Mouse (Mus musculus) naive thymus-derived CD4-positive, alpha-beta T cell, adult 2 months (primary cell): ENCODE results near the gene Cd164l2.

Experiments
- DNase-seq: peaks from one replicate; pipeline ENCODE4 v3.0.0-alpha.2; 2011; ENCODE audit warnings: low read depth

Gene Cd164l2

GRCm38 (mm10) chr4:133211751-133212561 lies at the start of gene Cd164l2, which contains the start of gene Gpr3:
Gene Cd164l2 (plus strand): TSS chr4:133212131.
Gene Gpr3 (minus strand): TSS chr4:133212536.
- no peak for DNase-seq

DNA sequence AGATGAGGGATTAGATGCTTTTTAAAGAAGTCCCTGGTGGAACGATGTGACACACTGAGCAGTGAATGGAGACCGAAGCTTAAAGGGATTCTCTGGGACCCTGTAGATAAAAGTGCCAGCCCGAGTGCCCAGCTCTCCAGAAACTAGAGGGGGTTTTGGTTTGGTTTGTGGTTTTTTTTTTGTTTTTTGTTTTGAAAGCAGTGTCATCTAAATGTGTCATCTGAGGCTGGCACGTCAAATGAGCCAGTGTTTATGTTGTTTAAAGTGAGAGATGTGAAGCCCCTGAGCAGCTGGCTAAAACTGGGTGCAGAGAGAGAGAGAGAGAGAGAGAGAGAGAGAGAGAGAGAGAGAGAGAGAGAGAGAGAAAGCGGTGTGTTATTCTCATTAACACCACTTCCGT lies 49.7 kb upstream of the Cd164l2 start:
- DNase-seq = peak; percentile 74

- DNase-seq = no peak
Observed at GRCm38 (mm10) chr4:133166773-133167172, 45.2 kb upstream of the Cd164l2 start.

DNA sequence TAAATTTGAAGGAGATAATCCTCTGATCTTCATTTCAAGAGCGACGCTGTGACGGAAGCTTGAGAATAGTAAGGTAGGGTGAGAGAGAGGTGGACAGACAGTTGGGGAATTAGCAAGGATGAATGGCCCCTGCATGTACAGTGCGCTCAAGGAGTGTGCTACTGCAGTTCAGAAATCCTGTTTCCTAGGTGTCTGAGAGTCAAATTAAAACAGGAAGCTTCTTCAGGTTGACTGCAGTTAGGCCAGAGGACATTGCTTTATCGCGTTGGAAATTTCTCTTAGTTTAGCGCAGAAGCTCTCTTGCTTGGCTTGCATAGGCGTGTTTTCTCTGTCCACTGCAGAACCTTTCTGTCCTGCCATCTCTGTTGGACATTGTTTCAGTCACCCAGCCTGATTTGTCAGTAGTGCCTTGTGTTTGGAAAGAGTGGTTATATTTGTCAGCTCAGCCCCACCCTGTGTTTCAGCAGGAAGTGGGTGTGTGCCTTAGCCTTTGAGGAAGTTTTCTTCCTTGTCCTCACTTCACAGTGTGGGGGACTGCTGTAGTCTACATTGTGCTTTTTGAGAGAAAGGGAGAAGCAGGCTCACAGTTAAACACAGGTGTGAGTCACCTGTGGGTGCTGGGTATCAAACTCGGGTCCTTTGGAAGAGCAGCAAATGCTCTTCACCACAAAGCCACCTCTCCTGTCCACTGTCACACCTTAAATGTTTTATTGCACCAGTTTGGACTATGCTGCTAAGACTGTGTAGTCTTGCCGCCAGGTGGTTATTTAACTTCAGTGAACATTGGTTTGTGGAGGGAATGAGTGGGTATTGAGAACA lies 42.5 kb upstream of the Cd164l2 start:
- peak; percentile 77 for DNase-seq

DNA sequence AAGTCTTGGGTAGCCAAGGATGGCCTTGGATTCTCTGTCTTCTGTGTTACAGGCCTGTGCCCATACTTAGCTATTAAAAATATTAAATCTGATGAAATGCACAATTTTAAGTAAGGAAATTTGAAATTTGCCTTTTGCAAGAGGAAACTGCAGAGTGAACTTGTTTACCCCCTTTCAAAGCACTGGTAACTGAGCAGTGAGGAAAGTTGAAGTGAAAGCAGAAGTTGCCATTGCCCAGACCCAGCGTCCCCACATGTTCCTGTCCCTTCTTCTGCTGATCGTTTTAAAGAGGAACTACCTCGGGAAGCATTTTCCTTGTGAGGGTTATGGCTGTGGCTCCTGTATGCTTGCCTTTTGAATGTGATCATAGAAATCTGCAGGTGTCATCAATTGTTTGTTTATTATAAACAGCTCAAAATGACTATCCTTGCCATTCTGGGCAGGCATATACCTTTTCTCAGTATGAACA lies 41.8 kb upstream of the Cd164l2 start:
- DNase-seq = peak; percentile 53

- DNase-seq = no peak
Observed at GRCm38 (mm10) chr4:133170616-133171015, 41.3 kb upstream of the Cd164l2 start.

DNA sequence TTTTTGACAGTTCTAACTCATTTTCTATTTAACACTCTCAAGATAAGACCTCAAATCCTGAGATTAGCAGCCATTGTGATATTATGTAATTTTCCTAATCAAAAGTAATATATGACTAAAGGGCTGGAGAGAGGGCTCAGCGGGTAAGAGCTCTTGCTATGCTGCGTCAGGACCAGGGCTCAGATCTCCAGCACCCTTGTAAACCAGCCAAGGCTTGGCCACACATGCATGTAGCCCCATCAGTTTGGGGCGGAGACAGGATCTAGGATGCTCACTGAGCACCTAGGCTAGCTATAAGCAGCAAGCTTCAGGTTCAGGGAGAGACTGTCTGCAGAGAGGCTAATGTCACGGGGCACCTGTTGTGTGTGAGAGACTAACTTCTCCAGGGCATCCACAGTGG lies 39.5 kb upstream of the Cd164l2 start:
- DNase-seq = no peak

GRCm38 (mm10) chr4:133174361-133174760 lies 37.6 kb upstream of the Cd164l2 start:
- DNase-seq = peak; percentile 75

DNA sequence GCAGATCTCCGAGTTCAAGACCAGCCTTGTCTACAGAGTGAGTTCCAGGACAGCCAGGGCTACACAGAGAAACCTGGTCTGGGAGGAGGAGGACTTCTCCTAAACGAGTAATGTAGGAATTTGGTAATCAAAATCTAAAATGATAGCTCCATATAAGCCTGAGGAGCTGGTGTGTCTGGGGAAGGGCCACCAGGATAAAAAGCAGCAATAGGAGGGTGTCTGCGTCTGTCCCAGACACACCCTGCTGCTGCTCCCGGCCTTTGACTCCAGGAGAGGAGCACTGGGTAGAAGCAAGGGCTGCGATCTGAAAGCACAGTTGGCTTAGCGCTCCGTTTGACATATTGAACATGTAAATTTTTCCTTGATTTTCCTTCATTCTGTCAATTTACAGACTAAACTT lies 36.7 kb upstream of the Cd164l2 start:
- no peak for DNase-seq

DNA sequence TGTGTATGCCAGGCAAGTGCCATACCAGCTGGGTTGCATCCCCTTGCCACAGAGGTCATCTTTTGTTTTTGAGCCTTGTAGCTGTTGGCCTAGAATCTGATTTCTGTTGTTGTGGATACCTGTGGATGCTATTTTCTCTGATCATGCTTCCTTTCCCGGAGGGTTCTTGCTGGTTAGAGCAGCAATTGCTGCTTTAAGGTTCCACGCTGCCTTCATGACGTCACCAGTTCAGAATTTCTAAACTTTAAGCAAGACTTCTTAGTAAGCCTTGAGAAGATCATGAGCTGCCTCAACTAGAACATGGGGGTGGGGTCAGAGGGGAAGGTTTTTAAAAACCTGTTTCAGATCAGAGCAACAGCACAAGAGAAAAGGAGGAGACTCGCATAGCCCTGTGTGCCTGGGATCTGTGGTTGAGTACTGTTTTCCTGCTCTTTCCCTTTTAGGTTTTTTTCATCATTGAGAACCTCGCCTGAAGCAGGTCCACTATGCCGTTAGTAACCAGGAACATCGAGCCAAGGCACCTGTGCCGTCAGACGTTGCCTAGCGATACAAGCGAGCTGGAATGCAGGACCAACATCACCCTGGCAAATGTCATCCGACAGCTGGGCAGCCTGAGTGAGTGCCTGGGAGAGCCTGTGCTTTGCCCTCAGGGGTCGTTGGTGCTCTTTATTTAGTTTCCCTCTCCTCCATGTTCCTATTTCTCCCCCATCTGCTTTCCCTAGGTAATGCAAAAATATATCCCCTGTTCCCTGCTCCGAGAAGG lies 35.8 kb upstream of the Cd164l2 start:
- peak; percentile 66 for DNase-seq

DNA sequence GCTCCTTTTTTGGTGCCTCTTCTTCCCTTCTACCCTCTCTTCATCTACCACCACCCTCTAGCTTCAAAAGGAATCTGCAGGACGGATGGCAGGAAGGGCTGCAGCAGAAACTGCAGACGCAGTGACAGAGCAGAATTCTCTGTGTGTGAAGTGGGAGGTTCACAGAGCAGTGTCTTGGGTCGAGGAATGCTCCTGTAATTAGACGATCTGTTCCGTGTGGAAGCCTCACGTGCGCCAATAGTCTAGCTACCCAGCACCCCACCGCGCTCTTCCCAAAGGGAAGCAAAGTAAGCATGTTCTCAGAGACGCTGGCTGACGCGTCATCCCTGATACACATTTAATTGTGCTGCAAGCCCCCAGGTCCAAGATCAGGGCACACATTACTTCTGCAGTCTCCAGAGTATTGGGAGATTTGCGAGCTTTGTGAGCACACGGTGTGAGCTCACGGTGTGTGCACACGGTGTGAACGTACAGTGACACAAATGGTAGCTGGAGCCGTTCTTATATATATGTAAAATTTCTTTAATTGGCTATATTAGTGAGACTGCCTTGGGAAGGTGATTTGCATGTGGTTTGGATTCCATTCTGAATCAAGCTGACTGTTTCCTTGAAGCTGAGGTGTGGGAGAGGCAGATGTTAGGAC lies 35.0 kb upstream of the Cd164l2 start:
- DNase-seq = no peak

GRCm38 (mm10) chr4:133178305-133178704 lies 33.6 kb upstream of the Cd164l2 start:
- DNase-seq = no peak

- DNase-seq = no peak
Observed at GRCm38 (mm10) chr4:133179258-133179657, 32.7 kb upstream of the Cd164l2 start.

DNA sequence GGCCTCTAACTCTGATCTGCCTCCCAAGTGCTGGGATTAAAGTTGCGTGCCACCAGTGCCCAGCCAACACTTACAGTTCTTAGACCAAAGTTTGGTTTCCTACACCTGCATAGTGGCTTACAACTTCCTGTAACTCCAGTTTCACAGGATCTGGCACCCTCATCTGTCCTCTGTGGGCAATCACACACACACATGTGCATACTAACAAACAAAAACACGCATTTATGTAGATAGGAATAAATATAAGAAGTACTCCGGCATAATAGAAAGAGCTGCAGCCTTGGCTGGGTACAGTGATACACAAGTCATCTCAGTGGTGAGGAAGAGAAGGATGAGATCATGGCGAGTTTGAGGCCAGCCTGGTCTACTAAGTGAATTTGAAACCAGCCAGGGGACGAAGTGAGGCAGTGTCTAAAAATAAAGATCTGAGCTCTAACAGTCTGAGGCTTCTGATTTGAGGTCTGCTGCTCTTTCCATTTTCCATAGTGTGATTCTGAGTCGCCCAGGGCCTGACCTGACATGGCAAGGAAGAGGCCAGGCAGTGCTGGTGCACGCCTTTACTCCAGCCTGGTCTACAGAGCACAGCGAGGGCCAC lies 29.4 kb upstream of the Cd164l2 start:
- DNase-seq = no peak

DNA sequence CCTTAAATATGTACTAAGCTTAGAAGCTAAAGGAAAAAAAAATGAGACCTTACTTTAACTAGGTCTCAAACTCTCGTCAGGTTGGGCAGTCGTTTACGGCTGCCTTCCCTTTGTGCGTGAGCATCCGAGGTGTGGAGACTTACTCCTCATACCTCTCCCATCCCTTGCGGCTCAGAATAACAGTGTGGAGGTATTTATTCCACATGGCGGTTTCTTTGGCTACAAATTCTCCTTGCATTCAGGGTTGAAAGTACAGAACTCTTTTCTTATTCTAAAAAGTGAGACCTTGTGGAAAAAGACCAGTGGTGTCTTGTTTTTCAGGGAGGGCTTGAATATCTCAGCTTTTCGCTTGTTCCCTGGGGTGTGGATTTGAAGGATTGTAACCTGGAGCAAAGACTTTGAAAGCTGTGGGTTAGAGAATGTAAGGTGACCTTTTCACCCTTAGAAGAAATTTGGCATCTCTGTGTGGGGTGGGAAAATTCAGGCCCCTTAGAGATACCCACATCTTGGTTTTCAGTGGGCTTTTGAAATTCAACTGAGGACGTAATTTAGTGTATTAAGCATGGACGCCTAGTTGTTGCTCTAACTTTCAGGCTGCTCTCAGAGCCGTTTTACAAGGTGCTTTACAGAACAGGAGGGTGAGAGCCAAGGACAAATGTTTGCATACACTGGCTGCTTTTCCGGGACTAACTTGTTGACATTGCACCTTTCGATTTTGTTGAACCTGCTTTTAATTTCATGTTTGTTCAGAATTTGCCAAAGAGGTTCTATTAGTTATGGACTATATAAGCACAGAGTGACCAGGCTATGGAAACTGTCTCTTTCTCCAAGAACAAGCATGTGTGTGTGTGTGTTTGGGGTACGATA lies 27.7 kb upstream of the Cd164l2 start:
- DNase-seq = no peak

- DNase-seq = peak; percentile 85
Observed at GRCm38 (mm10) chr4:133184898-133185665, 26.8 kb upstream of the Cd164l2 start.

DNA sequence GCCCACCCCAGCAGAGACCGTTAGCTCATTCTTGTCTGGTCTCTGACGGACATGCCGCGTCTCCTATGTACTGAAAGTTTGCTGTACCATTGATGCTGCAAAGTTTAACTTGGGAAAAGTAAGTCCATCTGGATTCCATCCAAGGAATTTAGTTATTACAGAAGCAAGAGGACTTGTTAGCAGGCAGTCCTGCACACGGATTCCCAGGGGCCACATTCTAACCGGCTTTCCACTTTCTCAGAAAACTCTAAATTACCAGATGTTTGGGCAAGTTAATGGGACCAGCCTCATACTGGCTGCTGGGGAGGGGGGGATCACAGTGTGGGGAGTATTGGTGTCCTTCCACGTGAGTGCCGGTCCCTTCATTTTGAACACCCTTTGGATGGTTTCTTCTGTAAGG lies 26.0 kb upstream of the Cd164l2 start:
- DNase-seq = no peak

- no peak for DNase-seq
Observed at GRCm38 (mm10) chr4:133186856-133187255, 25.1 kb upstream of the Cd164l2 start.

- DNase-seq = no peak
Observed at GRCm38 (mm10) chr4:133189396-133189795, 22.5 kb upstream of the Cd164l2 start.

- no peak for DNase-seq
Observed at GRCm38 (mm10) chr4:133194482-133194881, 17.4 kb upstream of the Cd164l2 start.
